Mouse (Mus musculus) intestine, embryonic 16.5 days (tissue): ENCODE measurements around the gene Vmn1r200. TPM values are rescaled to one million over a fixed set of nuclear protein-coding genes. Genes with fewer than 3 reads are reported as not detected.
"Not testable (repeated sequence)": the region's sequence is repeated elsewhere in the genome, so short reads cannot be mapped to it uniquely, and the experiment has no call there.

Experiments
- ATAC-seq: fragments of 200-750 bp; cut with Nextera tagmentation; 2 replicates; pipeline ENCODE4 v1.8.0; 2017; ENCODE audit warnings: moderate TSS enrichment, moderate library complexity
- H3K27ac ChIP-seq: fragments of 300-500 bp; sonication (generic); 2 replicates; pipeline ENCODE4 v1.5.1; 2014; ENCODE audit warnings: mild to moderate bottlenecking, low read length
- H3K27me3 ChIP-seq: fragments of 300-500 bp; sonication (generic); replicated peaks from 2 replicates; pipeline ENCODE4 v1.6.1; 2014; ENCODE audit warnings: low read length, control low read depth, mixed read lengths; ENCODE audit not compliant: control insufficient read depth, insufficient read depth
- H3K36me3 ChIP-seq: fragments of 300-500 bp; sonication (generic); 2 replicates; pipeline ENCODE4 v1.6.1; 2014; ENCODE audit warnings: low read length, control low read depth; ENCODE audit not compliant: control insufficient read depth, insufficient read depth
- H3K4me1 ChIP-seq: fragments of 300-500 bp; sonication (generic); 2 replicates; pipeline ENCODE4 v1.6.1; 2014; ENCODE audit warnings: low read length, control low read depth, mixed read lengths; ENCODE audit not compliant: control insufficient read depth, insufficient read depth
- H3K4me2 ChIP-seq: fragments of 300-500 bp; sonication (generic); 2 replicates; pipeline ENCODE4 v1.6.1; 2014; ENCODE audit warnings: low read depth, low read length, control low read depth
- H3K4me3 ChIP-seq: fragments of 300-500 bp; sonication (generic); 2 replicates; pipeline ENCODE4 v1.5.1; 2014; ENCODE audit warnings: mild to moderate bottlenecking, low read length
- H3K9ac ChIP-seq: fragments of 300-500 bp; sonication (generic); 2 replicates; pipeline ENCODE4 v1.6.1; 2014; ENCODE audit warnings: low read depth, low read length
- H3K9me3 ChIP-seq: fragments of 300-500 bp; sonication (generic); 2 replicates; pipeline ENCODE4 v1.6.1; 2016; ENCODE audit warnings: low read length, control low read depth; ENCODE audit not compliant: control insufficient read depth
- WGBS: fragments of 180-500 bp; shearing (Covaris S2); extraction: QIAGEN DNeasy Blood & Tissue Kit; methylation state at CpG from one replicate; pipeline ENCODE4 v1.1.7; 2014; 5-methylcytosine and 5-hydroxymethylcytosine counted together
- polyA plus RNA-seq: library from polyadenylated mRNA; unstranded; fragments of >200 nt; fragmentation: Nextera tagmentation; extraction: Ambion mirVana; gene quantifications from 2 replicates; pipeline ENCODE4 v1.2.1, GENCODE M21; 2015

Gene Vmn1r200
- not detected in 2 replicates for polyA plus RNA-seq

GRCm38 (mm10) chr13:22390073-22390472 is at the start of gene Vmn1r200:
Vmn1r200 (plus strand) TSS chr13:22390373.
- ATAC-seq, result no peak
- Histone ChIP-seq H3K9me3 (no peaks in the 10 kb centered on the region), H3K4me3 (no peak within 1 kb of the TSS), H3K9ac (no peak within 1 kb of the TSS), H3K4me1 (no peaks in the 10 kb centered on the region), H3K36me3 (no peaks in the 10 kb centered on the region), H3K4me2 (no peak within 1 kb of the TSS), H3K27ac (no peak within 1 kb of the TSS), H3K27me3 (no peaks in the 10 kb centered on the region)
- WGBS, result 57% methylated on average over 3 of the region's 3 CpGs

GRCm38 (mm10) chr13:22350064-22350463 is 40.1 kb upstream of the Vmn1r200 start, which contains the start of gene Vmn1r198:
Vmn1r198 (plus strand) TSS chr13:22350364.
- 25% methylated on average over 1 of the region's 1 CpGs for WGBS

GRCm38 (mm10) chr13:22350813-22351212 is 39.4 kb upstream of the Vmn1r200 start:
- Histone ChIP-seq H3K4me1 (no peaks in the 10 kb centered on the region), H3K9me3 (no peaks in the 10 kb centered on the region), H3K27me3 (no peaks in the 10 kb centered on the region), H3K27ac (no peak overlapping the region), H3K36me3 (no peaks in the 10 kb centered on the region), H3K4me2 (no peak overlapping the region), H3K4me3 (no peak overlapping the region), H3K9ac (no peak overlapping the region)
- 70% methylated on average over 1 of the region's 1 CpGs for WGBS
- ATAC-seq, result peak; percentile 66

More at GRCm38 (mm10) chr13:22350064-22350463, 40.1 kb upstream of the Vmn1r200 start, which contains the start of gene Vmn1r198:
- no peak within 1 kb of the TSS for H3K27ac ChIP-seq
- no peak within 1 kb of the TSS for H3K4me2 ChIP-seq
- no peak within 1 kb of the TSS for H3K9ac ChIP-seq
- ATAC-seq, result no peak
- H3K27me3 ChIP-seq, result no peaks in the 10 kb centered on the region
- H3K36me3 ChIP-seq, result no peaks in the 10 kb centered on the region
- H3K4me1 ChIP-seq, result no peaks in the 10 kb centered on the region
- no peak within 1 kb of the TSS for H3K4me3 ChIP-seq
- no peaks in the 10 kb centered on the region for H3K9me3 ChIP-seq

- no peaks in the 10 kb centered on the region for H3K9me3 ChIP-seq
- H3K36me3 ChIP-seq, result no peaks in the 10 kb centered on the region
- WGBS, result 79% methylated on average over 2 of the region's 2 CpGs
- no peak within 1 kb of the TSS for H3K9ac ChIP-seq
- no peak within 1 kb of the TSS for H3K4me2 ChIP-seq
- no peak within 1 kb of the TSS for H3K27ac ChIP-seq
- no peak within 1 kb of the TSS for H3K4me3 ChIP-seq
- H3K27me3 ChIP-seq, result no peaks in the 10 kb centered on the region
- H3K4me1 ChIP-seq, result no peaks in the 10 kb centered on the region
- ATAC-seq, result no peak
Measured at GRCm38 (mm10) chr13:22379518-22379917, 10.7 kb upstream of the Vmn1r200 start, which contains the start of gene Vmn1r199. Vmn1r199 (plus strand) TSS chr13:22379818.

GRCm38 (mm10) chr13:22381128-22381527 is 9.0 kb upstream of the Vmn1r200 start:
- not testable (repeated sequence) for H3K4me3 ChIP-seq, H3K9me3 ChIP-seq, ATAC-seq, H3K36me3 ChIP-seq, H3K4me1 ChIP-seq, H3K27me3 ChIP-seq, H3K4me2 ChIP-seq, H3K9ac ChIP-seq
- peak overlapping the region; percentile 48; the same call in 1 of the 2 replicates for H3K27ac ChIP-seq
- 48% methylated on average over 3 of the region's 3 CpGs for WGBS

- no peak overlapping the region for H3K4me3 ChIP-seq
- no peak overlapping the region for H3K27ac ChIP-seq
- WGBS, result 70% methylated on average over 3 of the region's 3 CpGs
- no peaks in the 10 kb centered on the region for H3K9me3 ChIP-seq
- H3K9ac ChIP-seq, result no peak overlapping the region
- no peaks in the 10 kb centered on the region for H3K4me1 ChIP-seq
- ATAC-seq, result no peak
- H3K4me2 ChIP-seq, result no peak overlapping the region
- no peaks in the 10 kb centered on the region for H3K36me3 ChIP-seq
- no peaks in the 10 kb centered on the region for H3K27me3 ChIP-seq
Measured at GRCm38 (mm10) chr13:22383401-22383800, 6.8 kb upstream of the Vmn1r200 start.

GRCm38 (mm10) chr13:22387050-22387449 is 3.1 kb upstream of the Vmn1r200 start:
- Histone ChIP-seq H3K9ac (no peak overlapping the region), H3K36me3 (no peaks in the 10 kb centered on the region), H3K27ac (no peak overlapping the region), H3K9me3 (no peaks in the 10 kb centered on the region), H3K4me2 (no peak overlapping the region), H3K27me3 (no peaks in the 10 kb centered on the region), H3K4me3 (no peak overlapping the region), H3K4me1 (no peaks in the 10 kb centered on the region)
- 68% methylated on average over 1 of the region's 1 CpGs for WGBS
- ATAC-seq, result no peak

GRCm38 (mm10) chr13:22402978-22403377 is 12.8 kb downstream of the Vmn1r200 start:
- Histone ChIP-seq H3K27ac (no peak overlapping the region), H3K4me3 (no peak overlapping the region), H3K4me2 (no peak overlapping the region), H3K27me3 (no peaks in the 10 kb centered on the region), H3K36me3 (no peaks in the 10 kb centered on the region), H3K9ac (no peak overlapping the region), H3K4me1 (no peaks in the 10 kb centered on the region), H3K9me3 (peaks cover 3% of the 10 kb centered on the region; the same call in 1 of the 2 replicates)
- no peak for ATAC-seq
- 76% methylated on average over 1 of the region's 1 CpGs for WGBS
